Mouse (Mus musculus): ENCODE data around the gene Arhgef25.

DNA sequence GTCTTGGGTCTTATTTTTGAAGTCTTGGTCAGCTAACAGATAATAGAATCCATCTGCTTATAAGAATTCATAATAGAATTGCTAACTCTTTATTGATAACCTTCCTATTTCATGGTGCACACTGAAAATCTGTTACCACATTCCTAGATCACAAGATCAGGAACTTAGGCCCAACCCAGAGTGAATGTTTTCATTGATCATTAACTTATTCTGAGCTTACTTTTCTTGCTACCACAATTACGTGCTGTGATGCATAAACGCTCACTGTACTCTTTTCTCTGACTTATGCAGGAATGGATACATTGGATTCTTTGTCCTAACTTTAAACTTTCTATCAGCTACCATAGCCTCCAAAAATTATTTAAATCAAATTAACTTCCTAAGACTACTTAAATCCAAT, 35.6 kb downstream of the Arhgef25 start:
- TF ChIP-seq POLR2A (IDR thresholded peaks at IDR 0.05; ENCODE audit: low read depth, low read length) (no peak), CTCF (IDR thresholded peaks at IDR 0.05; ENCODE audit: extremely low read depth, insufficient read depth, insufficient read length, insufficient replicate concordance) (no peak)

All from spleen, adult 2 months (tissue).